Mouse (Mus musculus) G1E (cell line): Measurements from ENCODE around the gene Sars.

Experiments
- CTCF ChIP-seq: IDR thresholded peaks from 2 replicates; pipeline ENCODE4 v1.5.1; 2012; ENCODE audit warnings: low read depth, low read length, inconsistent platforms, mixed read lengths
- TAL1 ChIP-seq: conservative IDR thresholded peaks from 2 replicates; pipeline ENCODE4 v1.6.1; 2012; ENCODE audit warnings: low read depth, low read length, inconsistent platforms, mixed read lengths

DNA sequence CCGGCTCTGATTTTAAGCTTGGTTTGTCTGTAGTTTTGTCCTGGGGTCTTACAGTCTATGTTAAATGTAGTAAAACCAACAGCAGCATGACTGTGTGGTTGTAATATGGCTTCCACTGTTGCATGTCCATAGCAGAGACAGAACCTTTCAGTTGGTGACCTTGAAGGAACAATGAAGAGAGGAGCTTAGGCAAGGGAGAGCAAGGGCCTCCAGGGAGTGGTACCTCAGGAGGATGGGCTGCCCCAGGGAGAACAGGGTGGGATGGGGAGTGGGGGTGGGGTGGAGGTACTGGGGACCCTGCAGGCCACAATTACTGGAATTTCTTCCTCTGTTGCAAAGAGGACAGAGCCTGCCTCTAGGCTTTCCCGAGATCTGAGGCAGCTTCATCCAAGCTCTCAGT, 7.0 kb upstream of the Sars start:
- no peak for TF ChIP-seq CTCF
- TF ChIP-seq TAL1: no peak
